Mouse (Mus musculus): ENCODE measurements at regions not wholly inside any gene's neighbourhood (a gene's known extent, or its start where the extent isn't known, plus 50 kb on each side); places are given as distances from the start of the nearest gene placed in this dataset.

GRCm38 (mm10) chr7:119384670-119385241 lies 74.3 kb downstream of the Gp2 start:
- no peak for DNase-seq

DNA sequence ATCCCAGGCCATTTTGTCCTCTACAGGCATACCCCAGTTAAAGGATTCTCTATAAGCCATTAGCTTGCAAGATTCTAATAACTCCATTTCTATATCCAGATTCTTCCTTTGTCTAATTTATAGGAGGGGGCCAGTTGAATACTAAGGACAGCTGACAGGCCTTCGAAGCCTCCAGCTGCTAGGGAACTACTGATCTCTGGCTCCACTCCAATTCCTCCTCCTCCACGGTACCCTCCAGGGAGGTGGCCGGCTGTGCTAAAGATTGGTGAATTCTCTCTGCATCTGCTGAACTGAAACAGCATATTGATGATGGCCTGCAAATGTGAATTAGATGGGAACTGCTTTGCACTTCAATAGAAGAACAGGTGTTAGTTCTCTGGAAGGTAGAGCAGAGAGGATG lies 79.2 kb downstream of the Gp2 start:
- DNase-seq = peak in 1 of 2 experiments; percentile 6

DNA sequence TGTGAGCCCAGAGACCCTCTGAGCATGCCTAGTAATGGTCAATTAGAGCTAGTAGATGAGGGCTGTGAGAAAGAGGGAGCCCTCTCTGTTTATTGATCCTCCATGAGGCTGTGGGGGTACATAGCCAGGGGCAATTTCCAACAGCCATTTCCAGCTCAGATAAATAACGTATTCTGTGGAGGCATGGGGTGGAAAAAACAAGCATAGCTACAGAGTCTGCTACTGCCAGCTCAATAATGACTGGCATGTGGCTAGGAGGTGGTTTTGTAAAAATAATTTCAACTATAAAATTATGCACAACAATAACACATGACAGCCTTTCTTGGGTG lies 94.9 kb downstream of the Gp2 start:
- no peak for DNase-seq

GRCm38 (mm10) chr7:119363552-119364267 lies 95.4 kb downstream of the Gp2 start:
- DNase-seq = no peak

DNA sequence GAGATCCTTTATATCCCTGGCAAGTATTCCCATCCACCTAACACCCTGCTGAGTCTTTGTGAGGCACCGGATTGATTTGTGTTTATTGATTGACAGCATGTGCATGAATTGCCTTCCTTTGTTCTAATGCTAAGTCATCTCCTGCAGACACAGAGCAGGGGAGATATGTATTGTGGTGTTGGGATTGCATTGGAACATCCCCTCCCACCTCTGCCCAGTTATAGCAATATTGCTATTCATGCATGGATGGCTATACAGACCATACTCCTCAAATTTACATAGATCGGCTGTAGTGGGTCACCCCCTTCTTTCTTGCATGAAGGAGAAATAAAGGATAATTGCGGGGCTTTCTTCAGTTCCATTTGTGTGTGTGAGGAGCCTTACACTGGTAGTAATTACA lies 101.7 kb downstream of the Gp2 start:
- DNase-seq = no peak

DNA sequence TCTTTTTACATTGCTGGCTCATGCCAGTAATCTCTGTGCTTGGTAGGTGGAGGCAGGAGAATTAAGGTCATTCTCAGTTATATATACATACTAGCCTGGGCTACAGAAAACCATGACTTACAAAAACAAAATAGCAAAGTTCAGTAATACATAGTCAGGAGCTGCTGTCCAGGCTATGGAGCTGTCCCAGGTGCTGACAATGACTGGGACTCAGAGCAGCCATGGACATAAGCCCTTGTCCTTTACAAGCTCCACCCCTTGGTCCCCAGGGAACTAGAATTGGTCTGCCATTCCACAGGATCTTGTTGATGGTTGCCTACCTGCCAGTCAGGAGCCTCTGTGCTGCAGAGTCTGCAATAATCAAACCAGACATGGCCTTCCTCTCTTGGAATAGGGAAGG lies 102.8 kb downstream of the Gp2 start:
- no peak for DNase-seq

DNA sequence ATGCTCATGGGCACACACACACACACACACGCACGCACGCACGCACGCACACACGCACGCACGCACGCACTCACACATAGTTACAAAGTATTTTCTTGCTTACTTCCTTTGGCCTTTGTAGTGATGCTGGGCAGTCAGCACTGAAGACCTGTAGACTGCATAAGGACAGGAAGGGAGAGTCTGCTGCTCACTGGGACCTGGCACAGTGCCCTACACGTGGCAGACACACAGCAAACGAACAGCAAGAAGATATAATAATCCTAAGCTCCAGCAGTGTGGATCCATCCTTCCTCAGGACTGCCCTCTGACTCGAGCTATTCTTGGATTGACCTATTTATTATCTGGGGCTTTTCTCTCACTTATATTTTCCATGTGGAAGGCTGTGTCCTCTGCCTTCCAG lies 106.5 kb downstream of the Gp2 start:
- DNase-seq = peak; percentile 38 to 60

DNA sequence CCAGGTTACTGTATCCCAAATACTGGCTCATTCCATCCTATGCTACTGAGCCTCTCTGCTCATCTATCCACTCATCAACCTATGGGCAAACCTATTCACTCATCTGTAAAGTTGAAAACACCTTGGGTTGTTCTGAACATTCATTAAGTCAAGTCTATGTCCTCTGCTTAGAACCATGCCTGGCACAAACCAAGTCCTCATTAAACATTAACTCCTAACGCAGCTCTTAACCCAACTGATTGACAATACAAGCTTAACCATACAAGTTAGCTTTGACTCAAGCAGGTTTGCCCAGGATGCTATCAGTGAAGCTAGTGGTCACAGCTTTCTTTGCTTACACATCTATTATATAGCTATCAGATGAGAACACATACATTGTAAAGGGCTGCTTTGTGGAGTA lies 108.4 kb downstream of the Gp2 start:
- DNase-seq = no peak

DNA sequence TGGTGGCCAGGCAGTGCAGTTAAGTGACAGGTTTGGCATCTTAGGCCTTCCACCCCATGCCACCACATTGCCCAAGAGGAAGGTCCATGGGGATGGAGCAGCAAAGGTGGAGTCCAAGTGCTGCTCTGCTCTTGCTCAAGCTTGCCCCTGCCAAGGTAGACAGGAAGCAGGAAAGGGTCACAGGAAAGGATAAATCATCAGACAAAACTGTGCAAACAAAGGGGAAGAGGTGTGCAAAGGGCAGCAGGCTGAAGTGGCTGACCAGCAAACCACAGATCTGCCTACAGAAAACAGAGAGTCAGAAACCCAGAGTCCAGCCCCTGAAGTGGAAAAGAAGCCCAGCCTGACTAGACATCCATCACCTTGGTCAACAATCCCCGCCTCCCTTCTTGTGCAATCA lies 115.7 kb downstream of the Gp2 start:
- no peak for DNase-seq

- DNase-seq = no peak
Observed at GRCm38 (mm10) chr7:119333102-119333501, 126.0 kb downstream of the Gp2 start.

DNA sequence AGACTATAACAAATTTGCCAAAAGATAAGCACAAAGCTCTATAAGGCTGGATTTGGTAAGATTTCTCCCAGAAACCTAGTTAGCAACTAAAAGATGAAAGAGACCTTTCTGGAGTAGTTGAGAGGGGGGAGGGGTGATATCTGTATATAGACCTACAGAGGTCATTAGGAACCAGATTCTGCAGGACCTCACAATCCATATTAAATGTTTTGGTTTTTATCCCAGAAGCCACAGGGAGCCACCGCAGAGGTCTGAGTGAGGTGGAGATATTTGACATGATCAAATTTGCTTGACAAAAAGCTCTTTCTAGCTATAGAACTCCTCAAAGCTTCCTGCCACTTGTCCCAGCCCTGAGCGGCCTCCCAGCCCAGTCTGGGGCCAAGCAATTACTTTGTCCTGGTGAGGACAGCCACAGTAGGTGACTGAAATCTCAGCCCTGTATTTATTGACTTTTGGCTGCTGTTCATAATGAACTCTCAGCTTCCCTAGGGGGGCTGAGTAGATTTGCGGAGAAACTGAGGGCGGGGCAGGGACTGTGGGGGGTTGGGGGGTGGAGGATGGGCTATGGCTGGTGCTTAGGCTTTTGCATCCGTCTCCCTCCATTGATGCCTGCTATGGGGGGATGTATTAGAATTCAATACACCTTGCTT lies 128.5 kb downstream of the Gp2 start:
- DNase-seq = no peak

DNA sequence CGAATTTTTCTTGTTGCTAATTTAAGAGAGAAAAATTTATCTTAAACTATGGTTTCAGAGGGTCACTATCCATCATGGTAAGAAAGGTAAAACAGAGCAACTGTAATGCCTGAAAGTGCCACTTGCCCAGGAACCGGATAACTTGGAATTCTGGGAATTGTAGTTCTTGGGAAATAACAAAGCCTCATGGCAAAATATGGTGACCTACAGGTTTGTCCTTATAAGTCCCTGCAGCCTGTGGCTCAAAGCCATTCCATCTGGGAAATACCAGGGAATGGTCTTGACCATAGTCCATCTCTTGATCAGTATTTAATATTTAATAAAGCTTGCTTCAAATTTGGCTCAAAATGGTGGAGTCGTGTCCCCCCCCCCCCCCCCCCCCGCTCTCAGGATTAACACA lies 111.9 kb upstream of the Gpr139 start:
- DNase-seq = no peak

DNA sequence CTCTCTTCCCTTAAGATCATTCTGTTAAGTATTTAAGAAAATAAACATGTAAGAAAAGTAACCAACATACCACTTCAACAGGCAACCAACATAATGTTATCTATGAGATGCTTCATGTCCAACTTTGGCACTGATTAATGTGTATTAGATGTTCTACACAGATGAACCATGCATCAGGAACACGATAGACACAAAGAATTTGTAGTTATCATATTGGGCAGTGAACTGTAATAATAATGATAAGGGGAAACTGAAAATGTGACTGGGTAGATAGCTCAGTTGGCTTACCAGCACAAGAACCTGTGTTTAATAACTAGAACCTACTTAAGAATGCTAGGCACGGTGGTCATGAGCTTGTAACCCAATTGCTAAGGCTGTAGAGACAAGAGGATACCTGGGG lies 107.0 kb upstream of the Gpr139 start:
- no peak for DNase-seq

GRCm38 (mm10) chr7:119285290-119285689 lies 100.9 kb upstream of the Gpr139 start:
- peak; percentile 16 to 34 for DNase-seq

DNA sequence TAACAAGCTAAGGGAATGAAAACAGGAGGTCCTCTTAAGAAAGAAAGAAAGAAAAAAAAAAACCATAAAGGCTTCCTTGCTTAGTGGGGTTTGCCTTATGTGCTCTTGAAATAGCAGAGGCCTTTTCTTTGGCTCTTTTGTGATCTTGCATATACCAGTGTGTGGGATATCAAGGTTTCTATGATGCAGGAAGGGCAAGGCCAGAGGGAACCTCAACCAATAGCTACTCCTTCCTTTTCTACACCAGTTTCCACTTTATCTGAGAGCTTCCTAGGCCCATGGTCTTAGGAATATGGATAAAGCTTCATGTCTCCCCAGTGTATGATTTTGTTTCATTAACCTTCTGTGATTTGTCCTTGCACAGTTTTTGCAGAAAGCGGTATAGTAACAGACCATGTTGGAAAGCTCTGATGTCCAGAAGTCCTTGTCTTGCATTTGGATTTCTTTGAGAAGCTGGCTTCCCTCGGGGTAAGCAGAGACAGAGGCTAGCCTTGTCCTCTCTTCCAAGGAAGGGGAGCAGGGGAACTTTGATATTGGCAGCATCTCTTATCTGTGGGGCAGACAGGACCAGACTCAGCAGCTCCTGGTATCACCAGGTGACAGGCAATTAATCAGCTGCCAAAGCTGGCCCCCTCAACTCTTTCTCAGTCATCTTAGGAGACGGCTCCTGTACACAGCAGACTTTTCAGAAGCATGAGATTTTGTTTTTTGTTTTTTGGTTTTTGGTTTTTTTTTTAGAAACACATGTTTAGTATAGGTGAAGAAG lies 95.7 kb upstream of the Gpr139 start:
- DNase-seq = no peak

- DNase-seq = no peak
Observed at GRCm38 (mm10) chr7:119272621-119273020, 88.2 kb upstream of the Gpr139 start.

DNA sequence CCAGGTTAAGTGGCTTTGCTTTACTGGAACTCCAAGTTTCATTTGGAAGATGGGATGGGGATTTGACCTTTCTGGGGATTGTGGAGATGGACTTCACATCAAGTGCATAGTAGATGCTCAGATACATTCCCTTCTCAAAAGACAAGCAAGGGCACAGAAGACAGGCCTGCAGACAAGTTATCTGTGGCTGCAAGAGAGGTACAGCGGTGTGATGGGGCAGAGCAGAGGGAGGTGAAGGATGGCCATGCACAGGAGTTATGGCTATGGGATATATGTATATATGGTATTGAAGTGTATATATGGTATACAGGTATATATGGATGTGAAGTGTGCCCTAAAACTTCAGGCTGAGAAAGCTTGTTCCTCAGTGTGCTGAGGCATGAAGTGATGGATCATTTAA lies 87.0 kb upstream of the Gpr139 start:
- no peak for DNase-seq

- no peak for DNase-seq
Observed at GRCm38 (mm10) chr7:119270826-119271420, 86.5 kb upstream of the Gpr139 start.

DNA sequence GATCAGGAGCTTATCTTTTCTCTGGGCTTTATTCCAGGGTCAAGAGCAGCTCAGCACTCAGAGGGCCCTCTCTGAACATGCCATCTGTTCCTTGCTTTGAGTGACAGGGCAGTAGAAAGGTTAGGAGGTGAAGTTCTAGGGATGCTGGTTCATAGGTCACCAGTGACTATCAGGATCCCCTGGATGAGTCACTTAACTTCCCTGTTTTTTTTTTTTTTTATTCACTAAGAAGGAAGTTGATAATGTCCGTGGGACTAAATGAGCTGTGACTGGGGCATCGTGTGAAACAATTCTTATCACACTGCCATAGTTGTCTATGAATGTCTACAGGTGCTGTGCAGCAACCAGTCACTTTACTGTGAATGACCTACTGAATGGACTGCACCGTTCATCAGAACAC lies 73.8 kb upstream of the Gpr139 start:
- DNase-seq = no peak

- no peak for DNase-seq
Observed at GRCm38 (mm10) chr7:119256916-119257315, 72.5 kb upstream of the Gpr139 start.

DNA sequence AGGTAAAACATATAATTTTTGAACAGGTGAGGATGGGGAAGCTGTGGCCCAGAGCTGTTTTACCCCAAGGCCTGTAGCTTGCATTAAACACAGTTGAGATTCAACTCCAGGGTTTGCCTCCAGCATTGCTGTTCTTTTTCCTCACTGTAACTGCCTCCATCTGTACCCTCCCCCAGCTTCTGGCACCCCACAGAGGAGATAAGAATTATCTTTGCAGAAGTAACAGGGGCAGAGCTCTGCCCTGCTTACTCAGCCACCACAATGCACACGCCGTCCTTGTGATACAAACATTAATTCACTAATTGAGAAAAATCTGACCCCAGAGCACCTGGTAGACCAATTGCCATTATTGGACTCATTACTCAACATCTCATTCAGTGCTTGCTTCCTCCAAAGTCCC lies 68.3 kb upstream of the Gpr139 start:
- DNase-seq = no peak

DNA sequence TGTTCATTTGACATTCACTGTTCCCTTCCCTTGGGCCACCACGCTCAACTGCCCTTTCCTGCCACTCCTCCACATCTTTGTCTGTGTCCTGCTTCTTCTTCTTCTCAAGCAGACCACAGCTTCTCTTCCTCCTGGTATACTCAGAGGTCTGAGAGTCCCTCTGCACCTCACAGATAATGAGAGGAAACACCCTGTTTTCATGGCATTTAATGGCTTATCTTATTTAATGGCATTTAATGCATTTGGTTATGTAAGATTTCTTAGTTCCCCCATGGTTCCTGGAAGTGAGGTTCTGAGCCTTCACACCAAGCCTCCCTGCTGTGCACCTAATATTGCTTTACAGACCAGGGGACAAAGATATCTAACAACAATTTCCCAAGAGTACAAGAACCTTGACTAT lies 67.3 kb upstream of the Gpr139 start:
- no peak for DNase-seq

GRCm38 (mm10) chr7:119250381-119250780 lies 66.0 kb upstream of the Gpr139 start:
- no peak for DNase-seq
